Mouse (Mus musculus) G1E (cell line): Measurements from ENCODE around the gene 9430015G10Rik. TPM values are rescaled to one million over a fixed set of nuclear protein-coding genes. Genes with fewer than 3 reads are reported as not detected.

Source experiments
- ATAC-seq: 2 replicates; pipeline ENCODE4 v1.8.0; 2016; ENCODE audit warnings: mild to moderate bottlenecking; ENCODE audit not compliant: insufficient number of reproducible peaks, poor library complexity, low FRiP score, severe bottlenecking; ENCODE audit errors: extremely low read depth
- DNase-seq: peaks from one replicate; pipeline ENCODE4 v3.0.0; 2012; ENCODE audit warnings: low spot score
- H3K27me3 ChIP-seq: 2 replicates; pipeline ENCODE4 v1.6.1; 2012; ENCODE audit warnings: mild to moderate bottlenecking, low read length, inconsistent platforms; ENCODE audit not compliant: insufficient read depth
- H3K36me3 ChIP-seq: replicated peaks from 2 replicates; pipeline ENCODE3; 2012; ENCODE audit warnings: mild to moderate bottlenecking, inconsistent platforms
- H3K4me1 ChIP-seq: 2 replicates; pipeline ENCODE4 v1.6.1; 2012; ENCODE audit warnings: low read depth, low read length, inconsistent platforms, mixed read lengths; ENCODE audit not compliant: insufficient read depth
- H3K4me3 ChIP-seq: 2 replicates; pipeline ENCODE4 v1.5.1; 2012; ENCODE audit warnings: low read depth, mild to moderate bottlenecking, inconsistent platforms, low read length, moderate library complexity, mixed read lengths
- H3K9me3 ChIP-seq: replicated peaks from 2 replicates; pipeline ENCODE4 v1.6.1; 2012; ENCODE audit warnings: inconsistent platforms
- CTCF ChIP-seq: IDR thresholded peaks from 2 replicates; pipeline ENCODE4 v1.5.1; 2012; ENCODE audit warnings: low read depth, low read length, inconsistent platforms, mixed read lengths
- GATA1 ChIP-seq: IDR thresholded peaks from 2 replicates; pipeline ENCODE4 v1.6.1; 2012; ENCODE audit warnings: borderline replicate concordance, low read length, inconsistent platforms, mixed read lengths
- GATA2 ChIP-seq: IDR thresholded peaks from 2 replicates; pipeline ENCODE4 v1.6.1; 2012; ENCODE audit warnings: low read depth, low read length, inconsistent platforms, borderline replicate concordance
- POLR2AphosphoS5 ChIP-seq: IDR thresholded peaks from 2 replicates; pipeline ENCODE4 v1.6.1; 2012; ENCODE audit warnings: low read depth, low read length, inconsistent platforms; ENCODE audit not compliant: insufficient replicate concordance
- TAL1 ChIP-seq: conservative IDR thresholded peaks from 2 replicates; pipeline ENCODE4 v1.6.1; 2012; ENCODE audit warnings: low read depth, low read length, inconsistent platforms, mixed read lengths
- polyA plus RNA-seq: library from polyadenylated mRNA; stranded (reverse); fragments of >175 nt; gene quantifications from 2 replicates; pipeline ENCODE4 v1.2.3, GENCODE M21; 2012
- total RNA-seq, 2 experiments: library from RNA; stranded (forward) in 1 of 2; stranded (reverse) in 1 of 2; fragments of 200-1000 nt in 1 of 2; fragments of >200 nt in 1 of 2; fragmentation: Nextera tagmentation in 1 of 2; gene quantifications; 2 replicates each; pipeline ENCODE4 v1.2.3; 2014 to 2017

Gene 9430015G10Rik
- total and polyA plus RNA-seq, 3 experiments = 13.5 to 74.6 (median 52.0) TPM

GRCm38 (mm10) chr4:156096191-156096590, 13.6 kb upstream of the 9430015G10Rik start:
- Histone ChIP-seq H3K9me3 (no peaks in the 10 kb centered on the region), H3K27me3 (0 out of 2 replicates have a peak, but pooled peaks cover 2% of the 10 kb centered on the region), H3K36me3 (no peaks in the 10 kb centered on the region), H3K4me3 (no peak overlapping the region), H3K4me1 (no peaks in the 10 kb centered on the region)
- DNase-seq (no peak), ATAC-seq (no peak)
- TF ChIP-seq TAL1 (no peak), POLR2AphosphoS5 (no peak), GATA1 (no peak), CTCF (no peak), GATA2 (no peak)

GRCm38 (mm10) chr4:156097770-156098366, 11.9 kb upstream of the 9430015G10Rik start:
- peaks cover 2% of the 10 kb centered on the region; the same call in 1 of the 2 replicates for H3K27me3 ChIP-seq
- no peaks in the 10 kb centered on the region for H3K4me1 ChIP-seq
- no peaks in the 10 kb centered on the region for H3K9me3 ChIP-seq
- no peak for ATAC-seq
- TF ChIP-seq GATA1 (no peak), GATA2 (no peak), CTCF (no peak), POLR2AphosphoS5 (no peak), TAL1 (no peak)
- no peak for DNase-seq
- H3K36me3 ChIP-seq = no peaks in the 10 kb centered on the region
- H3K4me3 ChIP-seq = no peak overlapping the region

GRCm38 (mm10) chr4:156099427-156099826, 10.4 kb upstream of the 9430015G10Rik start:
- Histone ChIP-seq H3K27me3 (peaks cover 2% of the 10 kb centered on the region; the same call in 1 of the 2 replicates), H3K9me3 (no peaks in the 10 kb centered on the region), H3K4me1 (no peaks in the 10 kb centered on the region), H3K36me3 (no peaks in the 10 kb centered on the region), H3K4me3 (no peak overlapping the region)
- no peak for DNase-seq
- TF ChIP-seq TAL1 = no peak
- TF ChIP-seq CTCF = no peak
- TF ChIP-seq GATA1 = no peak
- no peak for TF ChIP-seq GATA2
- no peak for TF ChIP-seq POLR2AphosphoS5
- ATAC-seq = no peak

- Histone ChIP-seq H3K36me3 (no peaks in the 10 kb centered on the region), H3K4me3 (no peak overlapping the region), H3K27me3 (peaks cover 2% of the 10 kb centered on the region; the same call in 1 of the 2 replicates), H3K4me1 (no peaks in the 10 kb centered on the region), H3K9me3 (no peaks in the 10 kb centered on the region)
- no peak for ATAC-seq
- no peak for DNase-seq
- TF ChIP-seq GATA2 = no peak
- TF ChIP-seq GATA1 = no peak
- no peak for TF ChIP-seq CTCF
- TF ChIP-seq POLR2AphosphoS5 = no peak
- TF ChIP-seq TAL1 = no peak
Observed at GRCm38 (mm10) chr4:156100501-156100900, 9.3 kb upstream of the 9430015G10Rik start.

GRCm38 (mm10) chr4:156101481-156101903, 8.3 kb upstream of the 9430015G10Rik start:
- TF ChIP-seq GATA2 (no peak), CTCF (no peak), GATA1 (no peak), POLR2AphosphoS5 (no peak), TAL1 (no peak)
- H3K4me3 ChIP-seq = no peak overlapping the region
- no peak; the same call in 1 of the 2 replicates for ATAC-seq
- H3K27me3 ChIP-seq = peaks cover 2% of the 10 kb centered on the region; the same call in 1 of the 2 replicates
- H3K4me1 ChIP-seq = no peaks in the 10 kb centered on the region
- H3K36me3 ChIP-seq = no peaks in the 10 kb centered on the region
- DNase-seq = no peak
- H3K9me3 ChIP-seq = no peaks in the 10 kb centered on the region

GRCm38 (mm10) chr4:156103342-156103741, 6.4 kb upstream of the 9430015G10Rik start:
- Histone ChIP-seq H3K4me1 (no peaks in the 10 kb centered on the region), H3K9me3 (no peaks in the 10 kb centered on the region), H3K4me3 (no peak overlapping the region), H3K36me3 (no peaks in the 10 kb centered on the region), H3K27me3 (peaks cover 2% of the 10 kb centered on the region; the same call in 1 of the 2 replicates)
- ATAC-seq (no peak), DNase-seq (no peak)
- TF ChIP-seq GATA1 = no peak
- no peak for TF ChIP-seq POLR2AphosphoS5
- TF ChIP-seq CTCF = no peak
- no peak for TF ChIP-seq GATA2
